Mouse (Mus musculus) embryonic facial prominence, embryonic 13.5 days (tissue): ENCODE data around the gene Kdm3a. TPM values are rescaled to one million over a fixed set of nuclear protein-coding genes. Genes with fewer than 3 reads are reported as not detected.
A peak's percentile ranks its signal among the peaks of the same experiment; 100 is the strongest.

Experiments used
- ATAC-seq: fragments of 200-750 bp; cut with Nextera tagmentation; 2 replicates; pipeline ENCODE4 v1.8.0; 2017; ENCODE audit warnings: low read depth; ENCODE audit not compliant: insufficient number of reproducible peaks, insufficient read depth, low FRiP score, low TSS enrichment
- H3K27ac ChIP-seq: fragments of 300-500 bp; sonication (generic); 2 replicates; pipeline ENCODE4 v1.5.1; 2015; ENCODE audit warnings: moderate library complexity, mild to moderate bottlenecking, inconsistent platforms
- H3K27me3 ChIP-seq: fragments of 300-500 bp; sonication (generic); 2 replicates; pipeline ENCODE4 v1.6.1; 2015; ENCODE audit warnings: mild to moderate bottlenecking, inconsistent platforms
- H3K36me3 ChIP-seq: fragments of 300-500 bp; sonication (generic); 2 replicates; pipeline ENCODE4 v1.6.1; 2015; ENCODE audit warnings: mild to moderate bottlenecking, inconsistent platforms
- H3K4me1 ChIP-seq: fragments of 300-500 bp; sonication (generic); 2 replicates; pipeline ENCODE4 v1.6.1; 2015; ENCODE audit warnings: inconsistent platforms
- H3K4me2 ChIP-seq: fragments of 300-500 bp; sonication (generic); 2 replicates; pipeline ENCODE4 v1.6.1; 2015; ENCODE audit warnings: moderate library complexity, mild to moderate bottlenecking, inconsistent platforms
- H3K4me3 ChIP-seq: fragments of 300-500 bp; sonication (generic); 2 replicates; pipeline ENCODE4 v1.5.1; 2015; ENCODE audit warnings: mild to moderate bottlenecking, inconsistent platforms
- H3K9ac ChIP-seq: fragments of 300-500 bp; sonication (generic); 2 replicates; pipeline ENCODE4 v1.6.1; 2015; ENCODE audit warnings: mild to moderate bottlenecking, inconsistent platforms
- H3K9me3 ChIP-seq: fragments of 300-500 bp; sonication (generic); 2 replicates; pipeline ENCODE4 v1.6.1; 2016; ENCODE audit warnings: inconsistent platforms
- WGBS: fragments of 180-500 bp; shearing (Covaris S2); methylation state at CpG from one replicate; pipeline ENCODE4 v1.1.7; 2015; ENCODE audit warnings: mixed read lengths; 5-methylcytosine and 5-hydroxymethylcytosine counted together
- polyA plus RNA-seq: library from polyadenylated mRNA; unstranded; fragments of >200 nt; fragmentation: Nextera tagmentation; extraction: Ambion mirVana; gene quantifications from 2 replicates; pipeline ENCODE4 v1.2.1, GENCODE M21; 2015

The Kdm3a gene
- 52.8 and 56.4 TPM in 2 replicates for polyA plus RNA-seq

DNA sequence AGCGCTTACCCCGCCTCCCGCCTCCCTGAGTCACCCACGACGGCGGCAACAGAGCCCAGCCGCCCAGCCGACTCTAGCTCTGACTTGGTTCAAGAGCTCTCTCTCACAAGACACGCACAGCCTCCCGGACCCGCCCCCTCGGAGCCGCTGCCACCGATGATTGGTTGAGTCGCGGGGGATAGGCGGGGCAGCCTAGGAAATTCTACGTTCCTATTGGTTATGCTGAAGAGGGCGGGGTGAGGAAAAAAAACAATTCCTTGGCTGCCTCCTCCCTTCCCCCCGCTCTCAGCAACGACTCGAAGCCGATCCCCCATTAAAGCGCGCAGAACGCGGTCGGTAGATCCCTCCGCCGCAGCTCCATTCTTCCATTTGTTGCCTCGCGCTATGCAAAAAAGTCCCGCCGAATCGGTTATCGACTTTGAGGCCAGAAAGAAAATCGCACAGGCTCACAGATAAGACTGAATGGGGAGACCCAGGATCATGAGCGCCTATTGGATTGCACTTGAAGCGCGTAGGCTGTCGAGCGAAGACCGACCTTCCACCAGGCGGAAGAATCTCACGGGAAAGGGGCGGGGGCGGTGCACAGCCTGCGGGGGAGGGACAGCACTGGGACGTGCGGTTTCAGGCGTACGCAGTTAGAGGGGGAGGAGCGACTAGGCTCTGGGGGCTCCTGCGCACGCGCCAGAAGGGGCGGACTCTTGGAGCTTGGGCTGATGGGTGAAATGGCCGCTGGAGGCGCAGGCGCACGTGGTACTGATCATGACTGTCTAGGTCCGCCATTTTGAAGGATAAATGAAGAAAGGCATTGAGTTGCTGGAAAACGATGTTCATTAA lies at the start of gene Kdm3a:
Kdm3a (minus strand) TSS at position 162 of the 834 bp plus-strand sequence.
- Histone ChIP-seq H3K27ac (peak within 1 kb of the TSS; percentile 100), H3K4me2 (peak within 1 kb of the TSS; percentile 80), H3K36me3 (peaks cover 9% of the 10 kb centered on the region), H3K9me3 (no peaks in the 10 kb centered on the region), H3K9ac (peak within 1 kb of the TSS; percentile 91), H3K4me3 (peak within 1 kb of the TSS; percentile 83), H3K4me1 (peaks cover 16% of the 10 kb centered on the region), H3K27me3 (peaks cover 14% of the 10 kb centered on the region)
- under 1% methylated on average over 63 of the region's 63 CpGs for WGBS
- ATAC-seq, result peak; percentile 98

DNA sequence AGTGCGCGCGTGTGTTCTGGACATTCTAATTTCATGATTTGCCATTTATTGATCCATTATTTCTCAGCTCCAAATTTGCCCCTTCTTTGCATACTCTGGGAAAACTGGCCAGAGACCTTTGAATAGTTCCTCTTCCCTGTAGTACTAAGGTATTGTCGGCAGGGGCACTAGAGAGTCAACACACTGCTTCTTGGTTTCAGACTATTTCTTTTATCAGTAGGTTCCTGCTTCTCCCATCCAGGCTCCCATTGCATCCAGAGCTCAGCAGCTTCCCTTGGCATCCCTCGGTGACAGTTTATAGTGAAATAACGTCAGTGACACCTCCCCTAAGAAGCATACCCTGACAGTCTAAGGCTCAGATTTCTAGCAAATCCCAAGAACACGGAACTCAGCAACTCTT lies 46.1 kb upstream of the Kdm3a start:
- no peak overlapping the region for H3K9ac ChIP-seq
- H3K27me3 ChIP-seq, result peaks cover 41% of the 10 kb centered on the region
- WGBS, result 61% methylated on average over 7 of the region's 7 CpGs
- no peak overlapping the region for H3K27ac ChIP-seq
- no peak overlapping the region for H3K4me2 ChIP-seq
- H3K4me3 ChIP-seq, result no peak overlapping the region
- no peaks in the 10 kb centered on the region for H3K36me3 ChIP-seq
- H3K4me1 ChIP-seq, result no peaks in the 10 kb centered on the region
- H3K9me3 ChIP-seq, result no peaks in the 10 kb centered on the region
- no peak for ATAC-seq

DNA sequence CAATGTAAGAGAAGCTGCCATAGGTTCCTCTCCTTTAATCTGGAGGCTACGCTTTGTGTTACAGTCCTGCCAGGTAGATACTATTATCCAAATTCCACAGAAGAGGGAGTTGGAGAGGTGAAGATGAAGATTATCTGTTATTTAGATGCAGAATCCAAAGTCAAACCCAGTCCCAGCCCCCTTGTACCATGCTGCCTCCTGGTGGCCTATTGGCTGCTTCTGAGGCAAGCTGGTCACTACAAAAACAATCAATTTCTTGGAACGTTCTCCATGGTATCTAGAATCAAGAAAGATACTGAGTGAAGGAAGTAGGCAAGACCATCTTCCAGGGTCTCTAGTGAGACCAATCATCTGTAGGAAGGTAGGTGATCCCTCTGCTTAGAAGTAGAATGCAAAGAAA lies 40.4 kb upstream of the Kdm3a start:
- WGBS, result 72% methylated on average over 2 of the region's 2 CpGs
- Histone ChIP-seq H3K4me2 (no peak overlapping the region), H3K9me3 (no peaks in the 10 kb centered on the region), H3K9ac (no peak overlapping the region), H3K27ac (no peak overlapping the region), H3K36me3 (no peaks in the 10 kb centered on the region), H3K4me3 (no peak overlapping the region), H3K4me1 (no peaks in the 10 kb centered on the region), H3K27me3 (peaks cover 39% of the 10 kb centered on the region)
- no peak for ATAC-seq

DNA sequence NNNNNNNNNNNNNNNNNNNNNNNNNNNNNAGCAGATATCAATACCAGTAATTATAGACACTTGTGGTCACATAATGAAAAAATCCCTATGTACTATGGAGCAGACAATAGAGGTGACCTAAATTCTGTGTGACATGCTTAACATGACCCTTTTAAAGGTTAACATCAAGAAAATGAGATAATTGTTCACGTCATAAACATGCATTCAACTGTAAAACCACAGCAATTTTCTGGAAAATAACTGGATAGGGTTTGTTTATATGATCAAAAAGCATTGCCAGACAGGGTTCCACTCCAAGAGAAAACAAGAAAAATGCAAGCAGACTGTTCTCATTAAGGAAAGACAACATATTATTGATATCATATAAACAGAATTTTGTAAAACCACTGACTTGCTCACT lies 31.7 kb upstream of the Kdm3a start:
- WGBS, result 33% methylated on average over 1 of the region's 1 CpGs
- H3K9me3 ChIP-seq, result no peaks in the 10 kb centered on the region
- no peak overlapping the region for H3K4me2 ChIP-seq
- no peaks in the 10 kb centered on the region for H3K36me3 ChIP-seq
- no peaks in the 10 kb centered on the region for H3K4me1 ChIP-seq
- H3K9ac ChIP-seq, result no peak overlapping the region
- H3K27ac ChIP-seq, result no peak overlapping the region
- peaks cover 39% of the 10 kb centered on the region for H3K27me3 ChIP-seq
- no peak for ATAC-seq
- H3K4me3 ChIP-seq, result no peak overlapping the region

DNA sequence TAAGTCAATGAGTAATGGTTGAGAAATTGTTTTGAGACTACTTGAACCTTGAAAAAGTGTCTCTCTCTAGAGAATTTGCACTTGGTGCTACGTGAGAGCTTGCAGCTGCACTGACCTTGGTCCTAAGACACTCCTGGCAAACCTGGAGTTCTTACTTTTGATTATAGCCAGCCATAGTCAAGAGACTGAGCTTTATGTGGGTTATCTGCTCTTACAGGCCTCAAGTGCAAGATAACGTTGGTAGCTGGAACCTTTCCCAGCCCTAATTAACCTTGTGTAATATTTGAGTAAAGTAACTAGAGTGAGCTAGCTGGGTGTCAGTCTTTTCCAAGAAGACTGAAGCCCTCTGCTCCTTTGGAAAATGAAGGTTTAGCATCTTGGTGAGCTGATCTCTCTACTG lies 25.5 kb upstream of the Kdm3a start:
- no peak for ATAC-seq
- 68% methylated on average over 2 of the region's 2 CpGs for WGBS
- H3K27me3 ChIP-seq, result peaks cover 64% of the 10 kb centered on the region
- no peak overlapping the region for H3K4me2 ChIP-seq
- no peak overlapping the region for H3K4me3 ChIP-seq
- H3K9ac ChIP-seq, result no peak overlapping the region
- no peaks in the 10 kb centered on the region for H3K4me1 ChIP-seq
- H3K9me3 ChIP-seq, result no peaks in the 10 kb centered on the region
- H3K36me3 ChIP-seq, result no peaks in the 10 kb centered on the region
- H3K27ac ChIP-seq, result no peak overlapping the region

GRCm38 (mm10) chr6:71655835-71656234 lies 23.0 kb upstream of the Kdm3a start:
- H3K36me3 ChIP-seq, result no peaks in the 10 kb centered on the region
- no peak overlapping the region for H3K4me2 ChIP-seq
- peaks cover 51% of the 10 kb centered on the region for H3K27me3 ChIP-seq
- no peaks in the 10 kb centered on the region for H3K9me3 ChIP-seq
- ATAC-seq, result no peak
- no peak overlapping the region for H3K27ac ChIP-seq
- H3K9ac ChIP-seq, result no peak overlapping the region
- WGBS, result 73% methylated on average over 3 of the region's 3 CpGs
- no peaks in the 10 kb centered on the region for H3K4me1 ChIP-seq
- no peak overlapping the region for H3K4me3 ChIP-seq

DNA sequence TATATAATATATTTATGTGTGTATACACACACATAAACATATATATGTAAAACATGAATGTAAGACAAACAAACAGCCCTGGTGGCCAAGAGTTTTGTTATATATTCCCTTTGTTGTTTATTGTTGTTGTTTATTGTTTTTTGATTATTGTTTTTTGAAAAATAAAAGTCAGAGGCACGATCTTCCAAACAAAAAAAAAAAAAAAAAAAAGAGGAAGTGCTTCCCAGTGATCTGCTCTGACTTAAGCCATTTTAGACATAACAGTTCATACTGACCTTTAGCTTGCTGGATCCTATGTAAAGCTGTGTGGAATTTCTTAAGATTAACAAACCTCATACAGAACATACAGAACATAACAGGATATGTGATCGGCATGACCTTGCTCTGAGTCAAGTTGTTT lies 19.1 kb upstream of the Kdm3a start:
- no peaks in the 10 kb centered on the region for H3K4me1 ChIP-seq
- no peak for ATAC-seq
- no peaks in the 10 kb centered on the region for H3K36me3 ChIP-seq
- no peaks in the 10 kb centered on the region for H3K9me3 ChIP-seq
- WGBS, result 78% methylated on average over 2 of the region's 2 CpGs
- no peak overlapping the region for H3K4me3 ChIP-seq
- H3K9ac ChIP-seq, result no peak overlapping the region
- peaks cover 22% of the 10 kb centered on the region for H3K27me3 ChIP-seq
- no peak overlapping the region for H3K4me2 ChIP-seq
- no peak overlapping the region for H3K27ac ChIP-seq

DNA sequence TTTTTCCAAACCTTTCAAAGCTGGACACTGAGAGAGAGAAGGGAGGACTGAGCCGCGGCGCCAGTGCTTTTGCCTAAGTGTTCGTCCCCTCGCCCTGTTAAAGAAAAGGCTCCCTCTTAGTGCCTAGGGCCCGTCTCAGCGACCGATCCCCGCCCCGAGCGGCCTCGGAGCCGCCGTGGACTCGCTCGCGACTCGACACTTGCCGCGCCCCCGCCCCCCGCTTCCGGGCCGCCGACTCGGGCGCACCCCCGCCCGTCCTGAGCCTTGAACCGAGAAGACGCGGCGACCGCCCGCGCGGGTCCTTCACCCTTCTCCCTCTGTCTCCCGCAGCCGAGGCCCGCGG lies 333 bp downstream of the Kdm3a start:
- WGBS, result 1% methylated on average over 39 of the region's 41 CpGs
- no peaks in the 10 kb centered on the region for H3K9me3 ChIP-seq
- ATAC-seq, result no peak

DNA sequence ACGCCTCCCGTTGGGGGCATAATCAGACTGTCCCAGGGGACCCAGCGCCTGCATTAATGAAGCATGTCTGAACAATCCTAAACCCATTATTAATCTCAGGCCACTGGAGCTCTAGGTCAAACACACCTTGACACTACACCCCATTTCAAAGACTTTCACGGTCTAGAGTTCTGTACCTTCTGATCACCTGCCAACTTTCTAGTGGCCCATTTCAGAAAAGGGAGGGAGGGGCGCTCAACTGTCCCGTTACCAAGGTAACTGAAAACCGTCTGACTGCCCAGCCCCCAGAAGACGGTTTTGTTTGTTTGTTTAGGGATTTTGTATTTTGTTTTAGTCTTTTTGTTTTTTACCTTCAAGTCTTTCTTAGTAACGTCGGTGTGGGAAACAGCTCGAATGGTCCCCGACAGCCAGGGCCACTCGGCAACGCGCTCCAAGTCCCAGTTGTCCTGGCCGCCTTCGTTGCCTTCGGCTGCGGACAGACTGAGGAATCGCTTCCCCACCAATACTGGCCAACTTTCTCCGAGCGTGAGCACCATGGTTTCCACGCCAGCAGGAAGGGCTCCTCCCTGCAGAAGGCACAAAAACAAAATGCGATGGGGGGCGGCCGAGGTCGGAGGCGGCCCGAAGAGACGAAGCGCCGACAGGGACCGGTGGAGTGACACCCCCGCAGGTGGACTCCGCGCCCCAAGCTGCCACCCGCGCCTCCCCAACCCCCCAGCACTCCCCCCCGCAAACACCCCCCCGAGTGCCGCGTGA lies 906 bp downstream of the Kdm3a start:
- peaks cover 16% of the 10 kb centered on the region for H3K4me1 ChIP-seq
- no peaks in the 10 kb centered on the region for H3K9me3 ChIP-seq
- 3% methylated on average over 42 of the region's 42 CpGs for WGBS
- H3K36me3 ChIP-seq, result peaks cover 16% of the 10 kb centered on the region
- peak overlapping the region; percentile 80 for H3K4me2 ChIP-seq
- peaks cover 4% of the 10 kb centered on the region for H3K27me3 ChIP-seq
- ATAC-seq, result no peak
- peak overlapping the region; percentile 83 for H3K4me3 ChIP-seq
- H3K9ac ChIP-seq, result peak overlapping the region; percentile 91
- peak overlapping the region; percentile 100 for H3K27ac ChIP-seq

More for the DNA sequence above, 333 bp downstream of the Kdm3a start:
- Histone ChIP-seq H3K36me3 (peaks cover 11% of the 10 kb centered on the region), H3K4me1 (peaks cover 16% of the 10 kb centered on the region), H3K27me3 (peaks cover 10% of the 10 kb centered on the region), H3K27ac (peak overlapping the region; percentile 100), H3K9ac (peak overlapping the region; percentile 91), H3K4me2 (peak overlapping the region; percentile 80), H3K4me3 (peak overlapping the region; percentile 83)

- Histone ChIP-seq H3K27me3 (no peaks in the 10 kb centered on the region), H3K4me2 (peak overlapping the region; percentile 80), H3K4me3 (peak overlapping the region; percentile 83), H3K4me1 (peaks cover 16% of the 10 kb centered on the region), H3K36me3 (peaks cover 22% of the 10 kb centered on the region), H3K9ac (no peak overlapping the region; the same call in 1 of the 2 replicates), H3K27ac (no peak overlapping the region), H3K9me3 (no peaks in the 10 kb centered on the region)
- ATAC-seq, result no peak
- WGBS, result 10% methylated on average over 2 of the region's 2 CpGs
These were observed 1.6 kb downstream of the Kdm3a start for GRCm38 (mm10) chr6:71631196-71631595.

DNA sequence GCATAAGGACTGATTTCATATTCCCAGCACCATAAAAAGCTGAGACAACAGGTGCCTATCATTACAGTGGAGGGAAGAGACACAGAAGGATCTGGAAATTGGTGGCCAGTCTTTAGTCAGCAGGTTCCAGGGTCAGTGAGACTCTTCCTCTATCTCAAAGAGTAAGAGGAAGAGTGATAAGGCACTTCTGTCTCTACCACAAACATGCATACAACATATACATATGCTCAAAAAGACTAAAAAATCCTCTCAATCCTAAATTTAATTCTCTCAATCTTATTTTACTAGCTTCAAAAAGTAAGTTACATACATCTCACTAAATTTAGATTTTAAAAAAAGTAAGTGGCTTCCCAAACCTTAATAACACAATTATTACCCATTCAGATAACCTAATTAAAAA lies 5.5 kb downstream of the Kdm3a start:
- no peaks in the 10 kb centered on the region for H3K27me3 ChIP-seq
- H3K9me3 ChIP-seq, result no peaks in the 10 kb centered on the region
- H3K4me1 ChIP-seq, result peaks cover 24% of the 10 kb centered on the region
- H3K4me2 ChIP-seq, result no peak overlapping the region
- no peak overlapping the region for H3K4me3 ChIP-seq
- H3K27ac ChIP-seq, result no peak overlapping the region
- H3K36me3 ChIP-seq, result peaks cover 52% of the 10 kb centered on the region
- no peak overlapping the region for H3K9ac ChIP-seq
- no peak for ATAC-seq

GRCm38 (mm10) chr6:71625984-71626383 lies 6.8 kb downstream of the Kdm3a start:
- Histone ChIP-seq H3K4me3 (no peak overlapping the region), H3K27me3 (no peaks in the 10 kb centered on the region), H3K9me3 (no peaks in the 10 kb centered on the region), H3K4me1 (peaks cover 18% of the 10 kb centered on the region), H3K4me2 (no peak overlapping the region), H3K27ac (no peak overlapping the region), H3K9ac (no peak overlapping the region), H3K36me3 (peaks cover 63% of the 10 kb centered on the region)
- WGBS, result 91% methylated on average over 2 of the region's 2 CpGs
- no peak for ATAC-seq
